Mouse (Mus musculus): ENCODE data around the gene 9130023H24Rik.

GRCm38 (mm10) chr7:128265411-128265810 lies 27.6 kb upstream of the 9130023H24Rik start, which contains the start of gene Slc5a2:
- TF ChIP-seq FLI1 (IDR thresholded peaks at IDR 0.05; ENCODE audit: low read length) (no peak), GATA1 (IDR thresholded peaks at IDR 0.05; ENCODE audit: borderline replicate concordance, low read length) (no peak)

Data from megakaryocyte, embryonic 14.5 days (primary cell).